Mouse (Mus musculus) thymus, adult 2 months (tissue): ENCODE results near the gene Vat1. TPM values are rescaled to one million over a fixed set of nuclear protein-coding genes. Genes with fewer than 3 reads are reported as not detected.

ENCODE experiments used
- DNase-seq: peaks from one replicate; pipeline ENCODE4 v3.0.0; 2021
- H3K27ac ChIP-seq: fragments of 200-500 bp; 2 replicates; pipeline ENCODE4 v1.5.1; 2012; ENCODE audit warnings: low read length, control low read depth; ENCODE audit not compliant: control insufficient read depth, insufficient read depth
- H3K27me3 ChIP-seq: fragments of 200-500 bp; 2 replicates; pipeline ENCODE4 v1.6.1; 2012; ENCODE audit warnings: mild to moderate bottlenecking, low read length, moderate library complexity, mixed read lengths; ENCODE audit not compliant: control insufficient read depth, insufficient read depth
- H3K36me3 ChIP-seq: fragments of 200-500 bp; 2 replicates; pipeline ENCODE4 v1.6.1; 2012; ENCODE audit warnings: mild to moderate bottlenecking, low read length, moderate library complexity; ENCODE audit not compliant: control insufficient read depth, insufficient read depth
- H3K4me1 ChIP-seq: fragments of 200-500 bp; replicated peaks from 2 replicates; pipeline ENCODE4 v1.6.1; 2012; ENCODE audit warnings: low read length; ENCODE audit not compliant: control insufficient read depth, insufficient read depth
- H3K4me3 ChIP-seq: fragments of 200-500 bp; 2 replicates; pipeline ENCODE4 v1.5.1; 2012; ENCODE audit warnings: mild to moderate bottlenecking, low read length, control low read depth, moderate library complexity; ENCODE audit not compliant: control insufficient read depth, insufficient read depth
- CTCF ChIP-seq: fragments of 200-500 bp; IDR thresholded peaks from 2 replicates; pipeline ENCODE4 v1.5.1; 2012; ENCODE audit warnings: mild to moderate bottlenecking, control low read depth, low read length, moderate library complexity, borderline replicate concordance; ENCODE audit not compliant: control insufficient read depth, poor library complexity, insufficient read depth; ENCODE audit errors: extremely low read depth
- POLR2A ChIP-seq: fragments of 200-500 bp; IDR thresholded peaks from 2 replicates; pipeline ENCODE4 v1.6.1; 2012; ENCODE audit warnings: mild to moderate bottlenecking, low read length, control low read depth, moderate library complexity; ENCODE audit not compliant: control insufficient read depth, poor library complexity, insufficient read depth; ENCODE audit errors: extremely low read depth
- WGBS: fragments of 180-500 bp; shearing (Covaris S2); methylation state at CpG from one replicate; pipeline ENCODE4 v1.1.7; 2018; 5-methylcytosine and 5-hydroxymethylcytosine counted together
- polyA plus RNA-seq: library from polyadenylated mRNA; depleted of rRNA; stranded (reverse); fragments of >200 nt; gene quantifications from 2 replicates; pipeline ENCODE4 v1.2.3, GENCODE M21; 2012

The Vat1 gene
- polyA plus RNA-seq, 1 experiment = 73.6 TPM

- TF ChIP-seq POLR2A = no peak
- no peak for TF ChIP-seq CTCF
- H3K27me3 ChIP-seq = no peaks in the 10 kb centered on the region
- no peak overlapping the region for H3K4me3 ChIP-seq
- H3K4me1 ChIP-seq = peaks cover 18% of the 10 kb centered on the region
- WGBS = 44% methylated on average over 13 of the region's 13 CpGs
- H3K27ac ChIP-seq = no peak overlapping the region
- peaks cover 16% of the 10 kb centered on the region; the same call in 1 of the 2 replicates for H3K36me3 ChIP-seq
- DNase-seq = no peak
Measured at GRCm38 (mm10) chr11:101462583-101463440, 3.2 kb downstream of the Vat1 start.

GRCm38 (mm10) chr11:101462141-101462540 is 3.9 kb downstream of the Vat1 start:
- H3K27me3 ChIP-seq = no peaks in the 10 kb centered on the region
- peaks cover 22% of the 10 kb centered on the region for H3K36me3 ChIP-seq
- H3K4me1 ChIP-seq = peaks cover 11% of the 10 kb centered on the region
- no peak for DNase-seq
- TF ChIP-seq POLR2A = no peak
- no peak for TF ChIP-seq CTCF
- H3K4me3 ChIP-seq = no peak overlapping the region
- no peak overlapping the region for H3K27ac ChIP-seq
- 96% methylated on average over 14 of the region's 14 CpGs for WGBS

GRCm38 (mm10) chr11:101460321-101460720 is 5.7 kb downstream of the Vat1 start:
- peaks cover 7% of the 10 kb centered on the region for H3K4me1 ChIP-seq

GRCm38 (mm10) chr11:101459716-101460115 is 6.3 kb downstream of the Vat1 start:
- no peak overlapping the region for H3K4me3 ChIP-seq
- peaks cover 23% of the 10 kb centered on the region for H3K36me3 ChIP-seq
- 95% methylated on average over 5 of the region's 6 CpGs for WGBS
- peaks cover under 1% of the 10 kb centered on the region for H3K4me1 ChIP-seq
- TF ChIP-seq POLR2A = no peak
- no peak for TF ChIP-seq CTCF
- H3K27ac ChIP-seq = no peak overlapping the region
- no peak for DNase-seq
- H3K27me3 ChIP-seq = no peaks in the 10 kb centered on the region

More at GRCm38 (mm10) chr11:101460321-101460720, 5.7 kb downstream of the Vat1 start:
- H3K27ac ChIP-seq = no peak overlapping the region
- TF ChIP-seq POLR2A (no peak), CTCF (no peak)
- no peak for DNase-seq
- no peak overlapping the region for H3K4me3 ChIP-seq
- peaks cover 23% of the 10 kb centered on the region for H3K36me3 ChIP-seq
- WGBS = 96% methylated on average over 15 of the region's 15 CpGs
- H3K27me3 ChIP-seq = no peaks in the 10 kb centered on the region

- TF ChIP-seq CTCF (no peak), POLR2A (no peak)
- WGBS = 97% methylated on average over 12 of the region's 12 CpGs
- H3K27ac ChIP-seq = no peak overlapping the region
- H3K4me3 ChIP-seq = no peak overlapping the region
- peaks cover 23% of the 10 kb centered on the region for H3K36me3 ChIP-seq
- H3K27me3 ChIP-seq = no peaks in the 10 kb centered on the region
- no peak for DNase-seq
- no peaks in the 10 kb centered on the region for H3K4me1 ChIP-seq
Measured at GRCm38 (mm10) chr11:101458217-101458616, 7.8 kb downstream of the Vat1 start.

GRCm38 (mm10) chr11:101457631-101458030 is 8.4 kb downstream of the Vat1 start:
- 95% methylated on average over 9 of the region's 9 CpGs for WGBS
- no peaks in the 10 kb centered on the region for H3K4me1 ChIP-seq
- no peak overlapping the region for H3K4me3 ChIP-seq
- DNase-seq = no peak
- no peak for TF ChIP-seq CTCF
- no peak for TF ChIP-seq POLR2A
- H3K36me3 ChIP-seq = peaks cover 23% of the 10 kb centered on the region
- H3K27me3 ChIP-seq = no peaks in the 10 kb centered on the region
- H3K27ac ChIP-seq = no peak overlapping the region
